Mouse (Mus musculus) heart, embryonic 12.5 days (tissue): ENCODE results near the gene Arhgap21. TPM values are rescaled to one million over a fixed set of nuclear protein-coding genes. Genes with fewer than 3 reads are reported as not detected.

Source experiments
- ATAC-seq: fragments of 200-750 bp; cut with Nextera tagmentation; 2 replicates; pipeline ENCODE4 v1.8.0; 2017; ENCODE audit warnings: moderate TSS enrichment, moderate library complexity; ENCODE audit not compliant: insufficient number of reproducible peaks, low FRiP score
- H3K27ac ChIP-seq: fragments of 300-500 bp; sonication (generic); 2 replicates; pipeline ENCODE4 v1.5.1; 2016; ENCODE audit warnings: mild to moderate bottlenecking, moderate library complexity; ENCODE audit not compliant: poor library complexity, severe bottlenecking
- H3K27me3 ChIP-seq: fragments of 300-500 bp; sonication (generic); replicated peaks from 2 replicates; pipeline ENCODE4 v1.6.1; 2016; ENCODE audit warnings: mild to moderate bottlenecking, moderate library complexity
- H3K36me3 ChIP-seq: fragments of 300-500 bp; sonication (generic); 2 replicates; pipeline ENCODE4 v1.6.1; 2016; ENCODE audit warnings: mild to moderate bottlenecking, moderate library complexity
- H3K4me1 ChIP-seq: fragments of 300-500 bp; sonication (generic); replicated peaks from 2 replicates; pipeline ENCODE4 v1.6.1; 2016; ENCODE audit warnings: mild to moderate bottlenecking
- H3K4me2 ChIP-seq: fragments of 300-500 bp; sonication (generic); 2 replicates; pipeline ENCODE4 v1.6.1; 2016; ENCODE audit warnings: mild to moderate bottlenecking, moderate library complexity
- H3K4me3 ChIP-seq: fragments of 300-500 bp; sonication (generic); 2 replicates; pipeline ENCODE4 v1.5.1; 2016; ENCODE audit warnings: mild to moderate bottlenecking
- H3K9ac ChIP-seq: fragments of 300-500 bp; sonication (generic); 2 replicates; pipeline ENCODE4 v1.6.1; 2016; ENCODE audit warnings: mild to moderate bottlenecking, moderate library complexity
- H3K9me3 ChIP-seq: fragments of 300-500 bp; sonication (generic); replicated peaks from 2 replicates; pipeline ENCODE4 v1.6.1; 2016; ENCODE audit warnings: mild to moderate bottlenecking, moderate library complexity
- WGBS: fragments of 180-500 bp; shearing (Covaris S2); methylation state at CpG from one replicate; pipeline ENCODE4 v1.1.7; 2016; 5-methylcytosine and 5-hydroxymethylcytosine counted together
- polyA plus RNA-seq: library from polyadenylated mRNA; unstranded; fragments of >200 nt; fragmentation: Nextera tagmentation; extraction: Ambion mirVana; gene quantifications from 2 replicates; pipeline ENCODE4 v1.2.1, GENCODE M21; 2016

Arhgap21 gene
- polyA plus RNA-seq, 1 experiment from 2014 or later = 28.2 TPM

- Histone ChIP-seq H3K36me3 (no peaks in the 10 kb centered on the region), H3K4me3 (no peak overlapping the region), H3K27me3 (no peaks in the 10 kb centered on the region), H3K27ac (no peak overlapping the region), H3K4me2 (no peak overlapping the region), H3K4me1 (no peaks in the 10 kb centered on the region), H3K9me3 (no peaks in the 10 kb centered on the region), H3K9ac (no peak overlapping the region)
- ATAC-seq = no peak
Measured at GRCm38 (mm10) chr2:20826258-20826657, 142.4 kb downstream of the Arhgap21 start.

- no peak overlapping the region for H3K27ac ChIP-seq
- 74% methylated on average over 7 of the region's 7 CpGs for WGBS
- H3K4me1 ChIP-seq = no peaks in the 10 kb centered on the region
- H3K27me3 ChIP-seq = no peaks in the 10 kb centered on the region
- H3K4me3 ChIP-seq = no peak overlapping the region
- no peak overlapping the region for H3K4me2 ChIP-seq
- no peak overlapping the region for H3K9ac ChIP-seq
- no peaks in the 10 kb centered on the region for H3K9me3 ChIP-seq
- no peaks in the 10 kb centered on the region for H3K36me3 ChIP-seq
- no peak for ATAC-seq
Measured at GRCm38 (mm10) chr2:20818226-20818625, 150.5 kb downstream of the Arhgap21 start.

GRCm38 (mm10) chr2:20813986-20814385 is 154.7 kb downstream of the Arhgap21 start:
- Histone ChIP-seq H3K9ac (no peak overlapping the region), H3K27ac (no peak overlapping the region), H3K36me3 (no peaks in the 10 kb centered on the region; the same call in 1 of the 2 replicates), H3K4me1 (peaks cover 5% of the 10 kb centered on the region; the same call in 1 of the 2 replicates), H3K4me2 (no peak overlapping the region), H3K27me3 (no peaks in the 10 kb centered on the region), H3K4me3 (no peak overlapping the region), H3K9me3 (no peaks in the 10 kb centered on the region)
- ATAC-seq = no peak
- 81% methylated on average over 2 of the region's 2 CpGs for WGBS

GRCm38 (mm10) chr2:20811506-20811905 is 157.2 kb downstream of the Arhgap21 start:
- H3K4me2 ChIP-seq = no peak overlapping the region
- no peak overlapping the region for H3K27ac ChIP-seq
- no peak overlapping the region for H3K9ac ChIP-seq
- no peaks in the 10 kb centered on the region for H3K27me3 ChIP-seq
- WGBS = 72% methylated on average over 8 of the region's 8 CpGs
- no peaks in the 10 kb centered on the region for H3K9me3 ChIP-seq
- no peak for ATAC-seq
- H3K4me3 ChIP-seq = no peak overlapping the region
- H3K4me1 ChIP-seq = peaks cover 5% of the 10 kb centered on the region; the same call in 1 of the 2 replicates
- peaks cover 13% of the 10 kb centered on the region; the same call in 1 of the 2 replicates for H3K36me3 ChIP-seq

- Histone ChIP-seq H3K36me3 (peaks cover 24% of the 10 kb centered on the region), H3K4me2 (no peak overlapping the region), H3K9me3 (no peaks in the 10 kb centered on the region), H3K27me3 (no peaks in the 10 kb centered on the region), H3K4me3 (no peak overlapping the region), H3K4me1 (no peaks in the 10 kb centered on the region), H3K27ac (no peak overlapping the region), H3K9ac (no peak overlapping the region)
- no peak for ATAC-seq
- WGBS = 70% methylated on average over 8 of the region's 8 CpGs
Measured at GRCm38 (mm10) chr2:20801236-20801890, 167.3 kb downstream of the Arhgap21 start.

Other genes with a start within 250 kb of the Arhgap21 start
- 1.5 and 2.3 TPM in 2 replicates for gene Enkur, start 236.5 kb upstream of the Arhgap21 start, polyA plus RNA-seq
- 8.7 and 8.8 TPM in 2 replicates for gene Thnsl1, start 236.8 kb upstream of the Arhgap21 start, polyA plus RNA-seq